ENCODE assay signal across 10 mouse cellular contexts in genomic region chr8:92363217-92364147, GRCm38 (mm10). TPM values are rescaled to one million over a fixed set of nuclear protein-coding genes. Genes with fewer than 3 reads are reported as not detected.
DNase-seq lines count a peak whose midpoint lies in the region; ATAC-seq and TF ChIP-seq lines count a peak whose summit lies in the region.
"Had no signal": no experiment of that assay in that cellular context is flagged by ENCODE, and none has a peak within 500 bp of the region (broad histone marks: within the 10 kb centered on the region; RNA-seq: fewer than 3 reads in every experiment).

No protein-coding gene starts in this region.

- no peak for DNase-seq in heart, adult 8-10 months (ENCODE audit: low spot score)
- peak; percentile 52 for DNase-seq in brain, embryonic 14.5 days (ENCODE audit: low read depth)
- DNase-seq in gastrocnemius, postnatal 10 days: no peak
- DNase-seq in frontal cortex, postnatal 10 days (ENCODE audit: low spot score in 2 of 2): no peak

- H3K36me3 ChIP-seq in heart, embryonic 12.5 days: no peaks in the 10 kb centered on the region
- H3K36me3 ChIP-seq in heart, embryonic 14.5 days (ENCODE audit: control insufficient read depth, insufficient read depth, low read length): no peaks in the 10 kb centered on the region
- no peaks in the 10 kb centered on the region for H3K36me3 ChIP-seq in limb, embryonic 15.5 days
- H3K36me3 ChIP-seq: G1E had no signal

- H3K27me3 ChIP-seq in heart, embryonic 12.5 days (replicated peaks): peaks cover 63% of the 10 kb centered on the region
- H3K27me3 ChIP-seq in heart, embryonic 14.5 days (ENCODE audit: control insufficient read depth, insufficient read depth, low read length): peaks cover 67% of the 10 kb centered on the region
- peaks cover 87% of the 10 kb centered on the region for H3K27me3 ChIP-seq in limb, embryonic 15.5 days

- peak overlapping the region; percentile 57 for H3K4me2 ChIP-seq in heart, embryonic 12.5 days
- H3K4me2 ChIP-seq in heart, embryonic 14.5 days (ENCODE audit: low read length): peak overlapping the region; percentile 59
- peak overlapping the region; percentile 39 for H3K4me2 ChIP-seq in limb, embryonic 15.5 days

- ATAC-seq in heart, embryonic 12.5 days (ENCODE audit: insufficient number of reproducible peaks, low FRiP score): no peak
- no peak for ATAC-seq in heart, embryonic 14.5 days (ENCODE audit: insufficient number of reproducible peaks, insufficient read depth, low FRiP score, low read depth)
- no peak for ATAC-seq in limb, embryonic 15.5 days (ENCODE audit: insufficient number of reproducible peaks, low FRiP score, low TSS enrichment, low read depth)
- ATAC-seq in frontal cortex, adult (ENCODE audit: low TSS enrichment): no peak

- TF ChIP-seq POLR2A in brain, embryonic 14.5 days (IDR thresholded peaks at IDR 0.05; ENCODE audit: borderline replicate concordance, extremely low read depth, insufficient read depth, insufficient read length, poor library complexity, severe bottlenecking): no peak

- WGBS in heart, embryonic 12.5 days: 6% methylated on average over 45 of the region's 45 CpGs
- WGBS in heart, embryonic 14.5 days: 12% methylated on average over 45 of the region's 45 CpGs
- WGBS in limb, embryonic 15.5 days: 7% methylated on average over 43 of the region's 45 CpGs

- H3K9me3 ChIP-seq in heart, embryonic 12.5 days (replicated peaks): no peaks in the 10 kb centered on the region
- H3K9me3 ChIP-seq in heart, embryonic 14.5 days (ENCODE audit: control insufficient read depth, low read length): no peaks in the 10 kb centered on the region
- no peaks in the 10 kb centered on the region for H3K9me3 ChIP-seq in limb, embryonic 15.5 days

- peak overlapping the region; percentile 44; the same call in 1 of the 2 replicates for H3K27ac ChIP-seq in heart, embryonic 12.5 days (ENCODE audit: poor library complexity, severe bottlenecking)
- peak overlapping the region in 1 of 2 experiments; percentile 41; a peak in 3 of 4 replicates for H3K27ac ChIP-seq in heart, embryonic 14.5 days (replicated peaks in 1 of 2; ENCODE audit: control insufficient read depth in 1 of 2, insufficient read depth in 1 of 2, low read depth in 2 of 2, low read length in 2 of 2)
- H3K27ac ChIP-seq in limb, embryonic 15.5 days: peak overlapping the region; percentile 61

- peak overlapping the region; percentile 29 for H3K9ac ChIP-seq in heart, embryonic 12.5 days
- H3K9ac ChIP-seq in heart, embryonic 14.5 days (ENCODE audit: low read length): peak overlapping the region; percentile 63
- H3K9ac ChIP-seq in limb, embryonic 15.5 days: no peak overlapping the region

- TF ChIP-seq CTCF in brain, embryonic 14.5 days (IDR thresholded peaks at IDR 0.05; ENCODE audit: borderline replicate concordance, extremely low read depth, insufficient read depth, insufficient read length): no peak

- peak overlapping the region; percentile 36 for H3K4me3 ChIP-seq in heart, embryonic 12.5 days
- H3K4me3 ChIP-seq in heart, embryonic 14.5 days (ENCODE audit: control insufficient read depth in 1 of 2, insufficient read depth in 1 of 2, low read depth in 1 of 2, low read length in 2 of 2): peak overlapping the region; percentile 27 to 30
- peak overlapping the region; percentile 31 for H3K4me3 ChIP-seq in limb, embryonic 15.5 days
- H3K4me3 ChIP-seq: erythroblast, embryonic 14.5 days had no signal

- H3K4me1 ChIP-seq in heart, embryonic 12.5 days (replicated peaks): peaks cover 46% of the 10 kb centered on the region
- H3K4me1 ChIP-seq in heart, embryonic 14.5 days (ENCODE audit: control insufficient read depth in 2 of 2, insufficient read depth in 2 of 2, low read length in 2 of 2): peaks cover 3 to 18% of the 10 kb centered on the region in 2 experiments; a peak in 2 of 4 replicates
- H3K4me1 ChIP-seq in limb, embryonic 15.5 days: peaks cover 57% of the 10 kb centered on the region

RNA-seq across cellular contexts. Expression of gene Irx5, which starts 6.1 kb away (rescaled TPM):
- 14.3 and 16.4 TPM in 2 replicates for polyA plus RNA-seq in heart, embryonic 12.5 days (2016; fragmentation: Nextera tagmentation; extraction: Ambion mirVana)
- 10 to 100 TPM in 3 of 4 experiments, 1 to 10 TPM in 1; 8.3 to 13.6 (median 10.7) TPM for total RNA-seq in heart, adult 8-10 months (2022)
- polyA plus RNA-seq in brain, embryonic 14.5 days (2012; rRNA removed): 15.7 and 26.1 TPM in 2 replicates
- 10.4 and 11.5 TPM in 2 replicates for polyA plus RNA-seq in heart, embryonic 14.5 days (2014; fragmentation: Nextera tagmentation; extraction: Ambion mirVana)
- polyA plus RNA-seq in limb, embryonic 15.5 days (2015; fragmentation: Nextera tagmentation; extraction: Ambion mirVana): 23.6 and 29.9 TPM in 2 replicates
- 1 to 10 TPM in 1 of 2 experiments, under 1 TPM in 1; 0.09 to 1.7 TPM for total RNA-seq in gastrocnemius, postnatal 10 days (2021)
